Mouse (Mus musculus) small intestine, adult 2 months (tissue): ENCODE results near the gene Dennd1b. TPM values are rescaled to one million over a fixed set of nuclear protein-coding genes. Genes with fewer than 3 reads are reported as not detected.

Experiments
- H3K27ac ChIP-seq: fragments of 200-500 bp; 2 replicates; pipeline ENCODE4 v1.5.1; 2012; ENCODE audit warnings: low read depth, low read length, control low read depth, inconsistent platforms; ENCODE audit not compliant: insufficient read depth
- H3K27me3 ChIP-seq: fragments of 200-500 bp; 2 replicates; pipeline ENCODE4 v1.6.1; 2012; ENCODE audit warnings: mild to moderate bottlenecking, moderate library complexity, low read length, inconsistent platforms; ENCODE audit not compliant: control insufficient read depth, insufficient read depth
- H3K36me3 ChIP-seq: fragments of 200-500 bp; 2 replicates; pipeline ENCODE4 v1.6.1; 2012; ENCODE audit warnings: mild to moderate bottlenecking, low read length, control low read depth, inconsistent platforms; ENCODE audit not compliant: control insufficient read depth, insufficient read depth
- H3K4me1 ChIP-seq: fragments of 200-500 bp; 2 replicates; pipeline ENCODE4 v1.6.1; 2012; ENCODE audit warnings: low read length, inconsistent platforms, mixed read lengths; ENCODE audit not compliant: control insufficient read depth, insufficient read depth, insufficient read length
- H3K4me3 ChIP-seq: fragments of 200-500 bp; 2 replicates; pipeline ENCODE4 v1.5.1; 2012; ENCODE audit warnings: low read depth, mild to moderate bottlenecking, control low read depth, inconsistent platforms, low read length, moderate library complexity
- CTCF ChIP-seq: fragments of 200-500 bp; IDR thresholded peaks from 2 replicates; pipeline ENCODE4 v1.5.1; 2012; ENCODE audit warnings: low read depth, mild to moderate bottlenecking, control low read depth, inconsistent platforms, low read length, moderate library complexity, mixed read lengths; ENCODE audit not compliant: insufficient replicate concordance, insufficient read length; ENCODE audit errors: extremely low read depth
- POLR2A ChIP-seq: fragments of 200-500 bp; IDR thresholded peaks from 2 replicates; pipeline ENCODE4 v1.6.1; 2012; ENCODE audit warnings: low read depth, mild to moderate bottlenecking, control low read depth, inconsistent platforms, low read length, moderate library complexity
- WGBS: fragments of 180-500 bp; shearing (Covaris S2); methylation state at CpG from one replicate; pipeline ENCODE4 v1.1.7; 2018; 5-methylcytosine and 5-hydroxymethylcytosine counted together
- polyA plus RNA-seq: library from polyadenylated mRNA; depleted of rRNA; stranded (reverse); fragments of >200 nt; gene quantifications from 2 replicates; pipeline ENCODE4 v1.2.3, GENCODE M21; 2012

Gene Dennd1b
- polyA plus RNA-seq, 1 experiment: 13.6 TPM

DNA sequence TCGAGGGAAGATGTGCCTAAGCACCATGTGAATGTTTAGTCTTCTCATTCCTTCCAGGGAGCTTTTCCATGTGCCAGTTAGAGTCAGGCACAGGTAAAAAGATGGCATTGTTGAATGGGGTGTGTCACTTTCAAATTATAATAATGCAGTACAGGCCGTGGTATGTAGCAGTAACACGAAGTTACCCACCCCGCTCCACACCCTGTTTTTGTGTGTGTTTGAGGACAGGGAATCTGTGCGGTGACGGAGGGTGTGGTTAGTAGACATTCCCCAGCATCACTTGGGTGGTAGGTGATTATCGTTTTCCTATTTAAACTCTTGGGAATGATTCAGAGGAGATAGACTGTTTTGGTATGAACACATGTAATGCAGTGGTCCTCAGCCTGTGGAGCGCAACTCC, 11.6 kb downstream of the Dennd1b start:
- no peaks in the 10 kb centered on the region for H3K27me3 ChIP-seq
- peak overlapping the region; percentile 57; the same call in 1 of the 2 replicates for H3K27ac ChIP-seq
- no peak overlapping the region for H3K4me3 ChIP-seq
- H3K36me3 ChIP-seq: no peaks in the 10 kb centered on the region
- 50% methylated on average over 8 of the region's 8 CpGs for WGBS
- peaks cover 26% of the 10 kb centered on the region; the same call in 1 of the 2 replicates for H3K4me1 ChIP-seq
- TF ChIP-seq CTCF (no peak), POLR2A (no peak)

GRCm38 (mm10) chr1:138975945-138976344, 12.7 kb downstream of the Dennd1b start:
- no peaks in the 10 kb centered on the region for H3K27me3 ChIP-seq
- no peak overlapping the region for H3K4me3 ChIP-seq
- no peaks in the 10 kb centered on the region for H3K36me3 ChIP-seq
- H3K4me1 ChIP-seq: peaks cover 24% of the 10 kb centered on the region; the same call in 1 of the 2 replicates
- H3K27ac ChIP-seq: no peak overlapping the region
- TF ChIP-seq CTCF (no peak), POLR2A (no peak)
- WGBS: 30% methylated on average over 1 of the region's 1 CpGs

DNA sequence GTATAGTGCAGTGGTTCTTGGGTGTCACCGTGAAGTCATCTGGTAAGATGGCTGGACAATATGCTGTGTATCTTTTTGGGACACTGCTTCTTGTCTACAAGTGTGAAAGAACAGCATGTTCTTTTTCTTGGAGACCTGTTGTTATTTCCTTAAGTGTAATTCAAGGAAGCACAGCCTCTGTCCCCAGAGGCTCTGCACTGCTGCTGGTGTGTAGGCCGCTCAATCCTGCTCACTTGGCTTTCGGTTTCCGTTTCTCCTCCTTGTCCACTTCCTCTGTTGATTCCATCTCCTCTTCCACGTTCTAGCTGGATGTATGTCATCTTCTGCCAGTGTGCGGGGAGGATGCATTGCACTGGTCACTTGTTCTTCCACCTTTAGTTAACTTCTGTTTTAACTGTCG, 19.0 kb downstream of the Dennd1b start:
- no peak for TF ChIP-seq POLR2A
- TF ChIP-seq CTCF: no peak
- H3K36me3 ChIP-seq: no peaks in the 10 kb centered on the region
- 37% methylated on average over 7 of the region's 7 CpGs for WGBS
- H3K27ac ChIP-seq: peak overlapping the region; percentile 81
- no peaks in the 10 kb centered on the region for H3K27me3 ChIP-seq
- no peak overlapping the region for H3K4me3 ChIP-seq
- H3K4me1 ChIP-seq: peaks cover 18% of the 10 kb centered on the region; the same call in 1 of the 2 replicates

- 61% methylated on average over 5 of the region's 5 CpGs for WGBS
- TF ChIP-seq CTCF (no peak), POLR2A (no peak)
- H3K27me3 ChIP-seq: no peaks in the 10 kb centered on the region
- peaks cover 18% of the 10 kb centered on the region; the same call in 1 of the 2 replicates for H3K4me1 ChIP-seq
- H3K4me3 ChIP-seq: no peak overlapping the region
- H3K36me3 ChIP-seq: no peaks in the 10 kb centered on the region
- H3K27ac ChIP-seq: peak overlapping the region; percentile 81
These were observed 19.4 kb downstream of the Dennd1b start for GRCm38 (mm10) chr1:138982611-138983010.

DNA sequence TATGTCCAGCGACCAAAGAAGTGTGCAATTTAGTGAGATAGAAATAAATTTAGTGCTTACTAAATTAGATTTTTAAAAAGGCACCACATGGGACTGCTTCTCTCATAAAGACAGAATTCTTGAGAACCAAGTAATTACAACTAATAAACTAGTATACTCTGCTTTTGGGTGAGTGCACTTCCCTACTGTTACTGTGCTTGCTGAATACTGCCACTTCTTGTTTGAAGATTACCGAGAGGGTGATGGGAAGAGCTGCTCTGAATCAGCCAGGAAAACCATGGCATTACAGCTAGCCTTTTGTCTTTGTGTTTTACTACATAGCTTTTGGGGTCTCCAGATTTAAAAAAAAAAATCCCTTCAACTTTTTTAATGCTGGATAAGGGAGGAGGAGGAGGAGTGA, 19.8 kb downstream of the Dennd1b start:
- Histone ChIP-seq H3K27ac (peak overlapping the region; percentile 81; the same call in 1 of the 2 replicates), H3K27me3 (no peaks in the 10 kb centered on the region)
- no peak for TF ChIP-seq POLR2A

GRCm38 (mm10) chr1:138983465-138983864, 20.2 kb downstream of the Dennd1b start:
- Histone ChIP-seq H3K4me1 (peaks cover 16% of the 10 kb centered on the region; the same call in 1 of the 2 replicates), H3K27ac (peak overlapping the region; percentile 15; the same call in 1 of the 2 replicates), H3K27me3 (no peaks in the 10 kb centered on the region), H3K4me3 (no peak overlapping the region), H3K36me3 (no peaks in the 10 kb centered on the region)
- 6% methylated on average over 6 of the region's 6 CpGs for WGBS
- no peak for TF ChIP-seq POLR2A
- peak; percentile 23; the same call in 1 of the 2 replicates for TF ChIP-seq CTCF

More for the DNA sequence above, 19.8 kb downstream of the Dennd1b start:
- 52% methylated on average over 2 of the region's 2 CpGs for WGBS
- H3K36me3 ChIP-seq: no peaks in the 10 kb centered on the region
- H3K4me1 ChIP-seq: peaks cover 16% of the 10 kb centered on the region; the same call in 1 of the 2 replicates
- no peak overlapping the region for H3K4me3 ChIP-seq

DNA sequence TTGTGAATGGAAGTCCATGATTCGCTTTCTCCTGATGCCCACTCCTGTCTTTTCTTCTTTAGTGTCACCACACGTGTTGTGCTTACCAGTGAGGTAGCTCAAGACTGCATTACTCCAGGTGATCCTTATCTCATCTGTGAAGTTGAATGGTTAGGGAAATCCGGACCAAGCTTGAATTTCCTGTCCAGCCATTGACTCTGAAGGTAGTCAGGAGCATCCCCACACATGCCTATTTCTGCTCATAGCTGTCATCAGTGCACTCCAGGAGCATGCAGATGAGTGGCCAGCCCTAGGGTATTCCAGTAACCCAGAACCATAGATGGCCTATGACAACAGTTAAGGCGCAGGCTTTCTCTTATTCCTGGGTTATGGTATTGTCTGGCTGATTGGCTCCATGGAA, 20.9 kb downstream of the Dennd1b start:
- no peaks in the 10 kb centered on the region for H3K27me3 ChIP-seq
- WGBS: 67% methylated on average over 4 of the region's 4 CpGs
- H3K4me1 ChIP-seq: peaks cover 16% of the 10 kb centered on the region; the same call in 1 of the 2 replicates
- no peak overlapping the region for H3K4me3 ChIP-seq
- no peaks in the 10 kb centered on the region for H3K36me3 ChIP-seq
- H3K27ac ChIP-seq: peak overlapping the region; percentile 15; the same call in 1 of the 2 replicates
- no peak for TF ChIP-seq POLR2A
- no peak for TF ChIP-seq CTCF
